Mouse (Mus musculus) hindbrain, postnatal 0 days (tissue): ENCODE measurements around the gene Ahctf1. TPM values are rescaled to one million over a fixed set of nuclear protein-coding genes. Genes with fewer than 3 reads are reported as not detected.
A peak's percentile ranks its signal among the peaks of the same experiment; 100 is the strongest.
"Not testable (repeated sequence)": the region's sequence is repeated elsewhere in the genome, so short reads cannot be mapped to it uniquely, and the experiment has no call there.

Source experiments
- ATAC-seq: fragments of 200-750 bp; cut with Nextera tagmentation; 2 replicates; pipeline ENCODE4 v1.8.0; 2017; ENCODE audit warnings: mild to moderate bottlenecking, moderate TSS enrichment, moderate library complexity
- DNase-seq: peaks from one replicate; pipeline ENCODE4 v3.0.0-alpha.2; 2015; ENCODE audit warnings: low spot score
- H3K27ac ChIP-seq: fragments of 300-500 bp; sonication (generic); 2 replicates; pipeline ENCODE4 v1.5.1; 2014; ENCODE audit warnings: mild to moderate bottlenecking
- H3K27me3 ChIP-seq: fragments of 300-500 bp; sonication (generic); 2 replicates; pipeline ENCODE4 v1.6.1; 2014; ENCODE audit warnings: low read length, mixed read lengths; ENCODE audit not compliant: insufficient read depth
- H3K36me3 ChIP-seq: fragments of 300-500 bp; sonication (generic); 2 replicates; pipeline ENCODE4 v1.6.1; 2014; ENCODE audit warnings: low read length, mixed read lengths; ENCODE audit not compliant: insufficient read depth
- H3K4me1 ChIP-seq: fragments of 300-500 bp; sonication (generic); 2 replicates; pipeline ENCODE4 v1.6.1; 2014; ENCODE audit warnings: antibody characterized with exemption, low read length, mixed read lengths; ENCODE audit not compliant: insufficient read depth
- H3K4me2 ChIP-seq: fragments of 300-500 bp; sonication (generic); 2 replicates; pipeline ENCODE4 v1.6.1; 2014; ENCODE audit warnings: low read depth, mild to moderate bottlenecking, low read length, moderate library complexity, mixed read lengths
- H3K4me3 ChIP-seq: fragments of 300-500 bp; sonication (generic); 2 replicates; pipeline ENCODE4 v1.5.1; 2014; ENCODE audit warnings: low read length
- H3K9ac ChIP-seq: fragments of 300-500 bp; sonication (generic); replicated peaks from 2 replicates; pipeline ENCODE4 v1.6.1; 2014; ENCODE audit warnings: mild to moderate bottlenecking, low read length, moderate library complexity, mixed read lengths
- H3K9me3 ChIP-seq: fragments of 300-500 bp; sonication (generic); 2 replicates; pipeline ENCODE4 v1.6.1; 2016; ENCODE audit warnings: low read length, mixed read lengths
- CTCF ChIP-seq: IDR thresholded peaks from 2 replicates; pipeline ENCODE4 v1.5.1; 2016; ENCODE audit warnings: antibody characterized with exemption, control low read depth, low read depth
- WGBS: fragments of 180-500 bp; shearing (Covaris S2); extraction: QIAGEN DNeasy Blood & Tissue Kit; methylation state at CpG from one replicate; pipeline ENCODE4 v1.1.7; 2014; 5-methylcytosine and 5-hydroxymethylcytosine counted together
- polyA plus RNA-seq: library from polyadenylated mRNA; unstranded; fragments of >200 nt; fragmentation: Nextera tagmentation; extraction: Ambion mirVana; gene quantifications from 2 replicates; pipeline ENCODE4 v1.2.1, GENCODE M21; 2015
- total RNA-seq: library from RNA; depleted of rRNA; stranded (reverse); fragments of >200 nt; gene quantifications from 2 replicates; pipeline ENCODE4 v1.2.3, GENCODE M21; 2014

The Ahctf1 gene
- total and polyA plus RNA-seq, 2 experiments from 2014 or later: 9.6 to 18.5 TPM

DNA sequence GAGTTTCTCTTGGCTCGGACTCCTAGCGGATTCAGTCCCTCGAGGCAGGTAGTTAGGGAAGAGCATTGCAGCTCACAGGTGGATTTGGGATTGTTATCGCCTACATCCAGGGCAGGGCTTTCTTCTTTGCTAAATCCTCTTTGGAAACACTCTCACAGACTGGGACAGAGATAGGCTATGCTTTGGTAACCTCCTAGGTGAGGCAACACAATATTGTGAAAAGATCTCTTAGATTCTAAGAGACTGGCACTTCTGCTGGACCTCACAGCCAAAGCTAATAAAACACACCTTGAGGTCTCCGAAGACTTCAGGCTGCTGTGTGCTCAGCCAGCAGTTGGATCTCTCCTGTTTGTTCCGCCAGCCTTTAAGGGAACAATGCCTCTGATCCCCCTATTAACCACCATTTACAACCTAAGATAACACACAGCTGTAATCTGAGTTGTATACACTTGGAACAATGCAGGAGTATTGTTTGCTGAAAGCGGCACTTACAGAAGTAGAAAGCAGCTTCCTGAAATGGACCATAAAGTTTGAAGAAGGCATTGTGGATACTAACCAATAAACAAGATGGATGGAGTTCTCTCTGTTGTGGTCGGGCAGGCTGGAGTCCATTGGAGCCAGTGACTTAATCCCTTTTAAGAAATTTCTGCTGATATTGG, 80.5 kb downstream of the Ahctf1 start:
- Histone ChIP-seq H3K9ac (no peak overlapping the region), H3K27ac (no peak overlapping the region), H3K36me3 (no peaks in the 10 kb centered on the region), H3K4me3 (no peak overlapping the region), H3K27me3 (no peaks in the 10 kb centered on the region), H3K4me2 (no peak overlapping the region), H3K4me1 (no peaks in the 10 kb centered on the region), H3K9me3 (no peaks in the 10 kb centered on the region)
- WGBS: 77% methylated on average over 8 of the region's 8 CpGs
- ATAC-seq (no peak), DNase-seq (no peak)
- TF ChIP-seq CTCF: no peak

GRCm38 (mm10) chr1:179715786-179716185, 87.7 kb downstream of the Ahctf1 start:
- no peak for ATAC-seq
- TF ChIP-seq CTCF: no peak
- no peak for DNase-seq
- Histone ChIP-seq H3K4me2 (no peak overlapping the region), H3K27me3 (no peaks in the 10 kb centered on the region), H3K4me1 (no peaks in the 10 kb centered on the region), H3K4me3 (no peak overlapping the region), H3K9me3 (no peaks in the 10 kb centered on the region), H3K9ac (no peak overlapping the region), H3K27ac (no peak overlapping the region), H3K36me3 (no peaks in the 10 kb centered on the region)
- 94% methylated on average over 4 of the region's 4 CpGs for WGBS

- not testable (repeated sequence) for H3K36me3 ChIP-seq, ATAC-seq
These were observed 88.2 kb downstream of the Ahctf1 start for GRCm38 (mm10) chr1:179715289-179715688.

DNA sequence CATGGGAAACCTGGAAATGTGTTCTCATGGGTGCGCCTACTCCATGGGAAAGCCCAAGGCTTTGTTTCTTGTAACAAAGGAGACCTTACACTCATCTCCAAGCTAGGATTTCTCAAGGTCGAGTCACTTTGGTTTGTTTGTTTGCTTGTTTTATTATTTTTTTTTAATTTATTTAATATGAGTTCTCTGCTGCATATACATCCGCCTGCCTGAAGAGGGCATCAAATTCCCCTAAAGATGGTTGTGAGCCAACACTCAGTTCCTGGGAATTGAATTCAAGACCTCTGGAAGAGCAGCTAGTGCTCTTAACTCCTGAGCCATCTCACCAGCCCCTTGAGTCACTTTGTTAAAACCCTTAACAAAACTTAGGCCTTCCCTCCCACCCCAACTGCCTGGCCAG, 90.1 kb downstream of the Ahctf1 start:
- no peak for ATAC-seq
- 91% methylated on average over 3 of the region's 3 CpGs for WGBS

More at GRCm38 (mm10) chr1:179715289-179715688, 88.2 kb downstream of the Ahctf1 start:
- not testable (repeated sequence) for H3K9ac ChIP-seq, H3K27ac ChIP-seq, H3K27me3 ChIP-seq, H3K9me3 ChIP-seq, DNase-seq, H3K4me2 ChIP-seq, H3K4me1 ChIP-seq, H3K4me3 ChIP-seq
- WGBS: 86% methylated on average over 4 of the region's 4 CpGs

DNA sequence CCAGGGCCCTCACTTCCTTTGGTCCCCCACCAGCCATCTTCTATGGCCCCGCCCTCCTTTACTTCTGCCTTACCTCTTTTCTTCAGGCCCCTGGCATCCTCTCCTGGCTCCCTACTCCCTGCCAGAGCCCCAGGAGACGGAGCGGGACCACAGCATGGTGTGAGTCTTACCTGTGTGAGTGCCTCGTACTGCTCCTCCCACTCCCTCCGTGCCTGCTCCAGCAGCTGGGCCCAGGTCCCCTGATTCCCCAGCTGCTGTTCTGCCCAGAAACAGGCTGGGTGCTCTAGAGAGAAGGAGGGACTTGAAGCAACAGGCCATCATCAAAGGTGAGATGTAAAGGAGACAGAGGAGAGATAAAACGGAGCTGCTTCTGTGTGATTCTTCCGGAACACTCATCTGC, 90.8 kb downstream of the Ahctf1 start:
- Histone ChIP-seq H3K9ac (no peak overlapping the region), H3K4me1 (no peaks in the 10 kb centered on the region), H3K4me2 (no peak overlapping the region), H3K9me3 (no peaks in the 10 kb centered on the region), H3K27me3 (no peaks in the 10 kb centered on the region), H3K4me3 (no peak overlapping the region), H3K27ac (no peak overlapping the region), H3K36me3 (no peaks in the 10 kb centered on the region)
- ATAC-seq (no peak), DNase-seq (no peak)
- no peak for TF ChIP-seq CTCF
- 86% methylated on average over 7 of the region's 7 CpGs for WGBS

More for the DNA sequence above, 90.1 kb downstream of the Ahctf1 start:
- Histone ChIP-seq H3K9ac (no peak overlapping the region), H3K36me3 (no peaks in the 10 kb centered on the region), H3K9me3 (no peaks in the 10 kb centered on the region), H3K4me1 (no peaks in the 10 kb centered on the region), H3K4me3 (no peak overlapping the region), H3K27ac (no peak overlapping the region), H3K27me3 (no peaks in the 10 kb centered on the region), H3K4me2 (no peak overlapping the region)
- no peak for TF ChIP-seq CTCF
- DNase-seq: no peak

GRCm38 (mm10) chr1:179710739-179711138, 92.7 kb downstream of the Ahctf1 start:
- WGBS: 94% methylated on average over 5 of the region's 5 CpGs
- ATAC-seq (no peak), DNase-seq (no peak)
- Histone ChIP-seq H3K27ac (no peak overlapping the region), H3K4me3 (no peak overlapping the region), H3K36me3 (no peaks in the 10 kb centered on the region), H3K9me3 (no peaks in the 10 kb centered on the region), H3K27me3 (no peaks in the 10 kb centered on the region), H3K9ac (no peak overlapping the region), H3K4me2 (no peak overlapping the region), H3K4me1 (no peaks in the 10 kb centered on the region)
- no peak for TF ChIP-seq CTCF

- Histone ChIP-seq H3K36me3 (no peaks in the 10 kb centered on the region), H3K27ac (no peak overlapping the region), H3K9me3 (no peaks in the 10 kb centered on the region), H3K4me2 (no peak overlapping the region), H3K4me3 (no peak overlapping the region), H3K4me1 (no peaks in the 10 kb centered on the region), H3K27me3 (no peaks in the 10 kb centered on the region), H3K9ac (no peak overlapping the region)
- DNase-seq: no peak
- 68% methylated on average over 6 of the region's 6 CpGs for WGBS
- TF ChIP-seq CTCF: no peak
- ATAC-seq: peak; percentile 70; the same call in 1 of the 2 replicates
These were observed 94.1 kb downstream of the Ahctf1 start for GRCm38 (mm10) chr1:179709390-179709789.
